9 mouse cellular contexts compared by ENCODE assay signal in the genomic region with DNA sequence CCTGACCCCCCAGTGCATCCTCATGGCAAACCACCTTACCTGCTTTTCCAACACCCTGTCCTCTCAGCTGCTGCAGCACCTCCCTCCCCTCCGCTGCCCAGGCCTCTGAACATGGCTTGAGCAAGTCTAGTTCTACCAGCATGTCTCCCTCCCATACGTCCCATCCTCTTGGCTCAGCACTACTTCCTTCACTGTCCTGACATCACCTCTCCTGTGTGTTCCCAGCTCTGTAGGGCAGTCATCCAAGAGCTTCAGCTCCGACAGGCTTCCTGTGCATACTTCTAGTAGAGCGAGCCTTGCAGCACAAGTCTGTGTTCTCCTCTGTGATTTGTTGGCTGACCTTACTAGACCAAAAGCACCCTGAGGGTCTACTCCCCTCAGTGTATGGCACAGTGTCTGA. TPM values are rescaled to one million over a fixed set of nuclear protein-coding genes. Genes with fewer than 3 reads are reported as not detected.
DNase-seq lines count a peak whose midpoint lies in the region; ATAC-seq and TF ChIP-seq lines count a peak whose summit lies in the region.
"Had no signal": no experiment of that assay in that cellular context is flagged by ENCODE, and none has a peak within 500 bp of the region (broad histone marks: within the 10 kb centered on the region; RNA-seq: fewer than 3 reads in every experiment).

No protein-coding gene starts in this region.

- intact Hi-C loops in gastrocnemius, adult 2 months (cut with DNase I), result no loop called here

- no peaks in the 10 kb centered on the region for H3K9me3 ChIP-seq in lung, postnatal 0 days (ENCODE audit: low read length)
- H3K9me3 ChIP-seq in intestine, embryonic 15.5 days, result no peaks in the 10 kb centered on the region
- no peaks in the 10 kb centered on the region for H3K9me3 ChIP-seq in hindbrain, embryonic 11.5 days (ENCODE audit: control insufficient read depth, low read length)
- H3K9me3 ChIP-seq: neural tube, embryonic 13.5 days had no signal

- no peak overlapping the region for H3K9ac ChIP-seq in lung, postnatal 0 days (replicated peaks; ENCODE audit: low read depth)
- H3K9ac ChIP-seq in intestine, embryonic 15.5 days, result no peak overlapping the region
- no peak overlapping the region for H3K9ac ChIP-seq in hindbrain, embryonic 11.5 days (ENCODE audit: low read depth, low read length)
- H3K9ac ChIP-seq: neural tube, embryonic 13.5 days had no signal

- ATAC-seq in lung, postnatal 0 days, result peak; percentile 59
- ATAC-seq in intestine, embryonic 15.5 days, result no peak
- no peak for ATAC-seq in hindbrain, embryonic 11.5 days (ENCODE audit: low FRiP score)

- no peaks in the 10 kb centered on the region for H3K4me1 ChIP-seq in lung, postnatal 0 days (ENCODE audit: insufficient read depth, low read depth, low read length)
- peaks cover 19% of the 10 kb centered on the region for H3K4me1 ChIP-seq in intestine, embryonic 15.5 days (replicated peaks)
- no peaks in the 10 kb centered on the region for H3K4me1 ChIP-seq in hindbrain, embryonic 11.5 days (replicated peaks; ENCODE audit: control insufficient read depth, insufficient read depth, low read length)
- H3K4me1 ChIP-seq: neural tube, embryonic 13.5 days had no signal

- H3K4me3 ChIP-seq in gastrocnemius, adult 2 months, result no peak overlapping the region
- no peak overlapping the region for H3K4me3 ChIP-seq in lung, postnatal 0 days (ENCODE audit: low read depth, low read length)
- H3K4me3 ChIP-seq in intestine, embryonic 15.5 days (replicated peaks), result no peak overlapping the region
- no peak overlapping the region for H3K4me3 ChIP-seq in hindbrain, embryonic 11.5 days (ENCODE audit: low read depth, low read length)
- H3K4me3 ChIP-seq: neural tube, embryonic 13.5 days had no signal

- 45% methylated on average over 4 of the region's 4 CpGs for WGBS in lung, postnatal 0 days
- 72% methylated on average over 4 of the region's 4 CpGs for WGBS in intestine, embryonic 15.5 days
- WGBS in hindbrain, embryonic 11.5 days, result 95% methylated on average over 4 of the region's 4 CpGs

- H3K4me2 ChIP-seq in lung, postnatal 0 days (replicated peaks; ENCODE audit: low read depth, low read length), result no peak overlapping the region
- H3K4me2 ChIP-seq in intestine, embryonic 15.5 days (replicated peaks), result no peak overlapping the region
- H3K4me2 ChIP-seq in hindbrain, embryonic 11.5 days (replicated peaks; ENCODE audit: low read depth, low read length), result no peak overlapping the region
- H3K4me2 ChIP-seq: neural tube, embryonic 13.5 days had no signal

- TF ChIP-seq EP300 in lung, postnatal 0 days (IDR thresholded peaks at IDR 0.05), result no peak

- peaks cover 8% of the 10 kb centered on the region; the same call in 1 of the 2 replicates for H3K36me3 ChIP-seq in lung, postnatal 0 days (ENCODE audit: insufficient read depth, low read length)
- peaks cover 21% of the 10 kb centered on the region for H3K36me3 ChIP-seq in intestine, embryonic 15.5 days
- H3K36me3 ChIP-seq in hindbrain, embryonic 11.5 days (ENCODE audit: control insufficient read depth, insufficient read depth, low read length), result 0 out of 2 replicates have a peak, but pooled peaks cover 5% of the 10 kb centered on the region

- H3K27me3 ChIP-seq in lung, postnatal 0 days (replicated peaks; ENCODE audit: insufficient read depth, low read length), result no peaks in the 10 kb centered on the region
- no peaks in the 10 kb centered on the region for H3K27me3 ChIP-seq in intestine, embryonic 15.5 days (replicated peaks)
- H3K27me3 ChIP-seq in hindbrain, embryonic 11.5 days (ENCODE audit: control insufficient read depth, insufficient read depth, low read length), result no peaks in the 10 kb centered on the region
- H3K27me3 ChIP-seq: neural tube, embryonic 13.5 days had no signal

- TF ChIP-seq CTCF in gastrocnemius, adult 2 months (IDR thresholded peaks at IDR 0.05), result no peak
- TF ChIP-seq CTCF in lung, postnatal 0 days (IDR thresholded peaks at IDR 0.05), result no peak

- peak overlapping the region; percentile 64 for H3K27ac ChIP-seq in gastrocnemius, adult 2 months
- no peak overlapping the region for H3K27ac ChIP-seq in lung, postnatal 0 days (ENCODE audit: low read length)
- H3K27ac ChIP-seq in intestine, embryonic 15.5 days, result no peak overlapping the region
- H3K27ac ChIP-seq in hindbrain, embryonic 11.5 days (ENCODE audit: low read depth, low read length), result no peak overlapping the region
- H3K27ac ChIP-seq: neural tube, embryonic 13.5 days had no signal

- peak; percentile 54 for DNase-seq in gastrocnemius, adult 2 months
- no peak for DNase-seq in gastrocnemius, adult 8-10 months (ENCODE audit: low spot score in 2 of 2)
- DNase-seq in cerebellum, adult 9-10 months, result peak; percentile 54
- peak; percentile 72 for DNase-seq in heart, postnatal 4 days
- peak; percentile 62 for DNase-seq in lung, postnatal 0 days (ENCODE audit: low spot score)
- no peak for DNase-seq in T-cell, adult 2 months (ENCODE audit: low spot score)
- DNase-seq in hindbrain, embryonic 11.5 days (ENCODE audit: low spot score), result no peak

RNA-seq across cellular contexts. Expression of a gene that starts 27.6 kb away (rescaled TPM):
- not detected for total RNA-seq in gastrocnemius, adult 2 months (2021)
- under 1 TPM in 2 of 4 experiments, not detected in 2; 0.29 to 0.48 TPM for total RNA-seq in gastrocnemius, adult 8-10 months (2022)
- total RNA-seq in heart, postnatal 4 days (2021), result not detected
- polyA plus RNA-seq in lung, postnatal 0 days (2015; fragmentation: Nextera tagmentation; extraction: Ambion mirVana), result 0.74 and 0.75 TPM in 2 replicates
- polyA plus RNA-seq in intestine, embryonic 15.5 days (2015; fragmentation: Nextera tagmentation; extraction: Ambion mirVana), result 88.3 and 109 TPM in 2 replicates
- polyA plus RNA-seq in hindbrain, embryonic 11.5 days (2014; fragmentation: Nextera tagmentation; extraction: Ambion mirVana), result 0.59 and 2.7 TPM in 2 replicates

Comparison
In these comparisons a context has a peak if more than half of its experiments do, and no peak if none do; other contexts are left out.
1. DNase-seq: peak in gastrocnemius, adult 2 months (single experiment), cerebellum, adult 9-10 months (single experiment), heart, postnatal 4 days (single experiment) and lung, postnatal 0 days (single experiment); none in gastrocnemius, adult 8-10 months (0 of 2), T-cell, adult 2 months (single experiment) and hindbrain, embryonic 11.5 days (single experiment).